Mouse (Mus musculus) heart, embryonic 10.5 days (tissue): ENCODE measurements at regions not wholly inside any gene's neighbourhood (a gene's known extent, or its start where the extent isn't known, plus 50 kb on each side); places are given as distances from the start of the nearest gene placed in this dataset.
A peak's percentile ranks its signal among the peaks of the same experiment; 100 is the strongest.

Experiments used
- DNase-seq: peaks from one replicate; pipeline ENCODE4 v3.0.0-alpha.2; 2017; ENCODE audit warnings: low spot score
- H3K27ac ChIP-seq: fragments of 300-500 bp; sonication (generic); 2 replicates; pipeline ENCODE4 v1.5.1; 2016; ENCODE audit warnings: mild to moderate bottlenecking
- H3K27me3 ChIP-seq: fragments of 300-500 bp; sonication (generic); 2 replicates; pipeline ENCODE4 v1.6.1; 2016; ENCODE audit warnings: mild to moderate bottlenecking; ENCODE audit not compliant: poor library complexity, insufficient read depth, severe bottlenecking
- H3K36me3 ChIP-seq: fragments of 300-500 bp; sonication (generic); 2 replicates; pipeline ENCODE4 v1.6.1; 2016; ENCODE audit warnings: mild to moderate bottlenecking, moderate library complexity
- H3K4me1 ChIP-seq: fragments of 300-500 bp; sonication (generic); 2 replicates; pipeline ENCODE4 v1.6.1; 2016; ENCODE audit warnings: mild to moderate bottlenecking
- H3K4me3 ChIP-seq: fragments of 300-500 bp; sonication (generic); 2 replicates; pipeline ENCODE4 v1.5.1; 2016; ENCODE audit warnings: mild to moderate bottlenecking, moderate library complexity
- H3K9me3 ChIP-seq: fragments of 300-500 bp; sonication (generic); 2 replicates; pipeline ENCODE4 v1.6.1; 2016; ENCODE audit warnings: mild to moderate bottlenecking, moderate library complexity
- WGBS: fragments of 180-500 bp; shearing (Covaris S2); methylation state at CpG from one replicate; pipeline ENCODE4 v1.1.7; 2016; 5-methylcytosine and 5-hydroxymethylcytosine counted together

GRCm38 (mm10) chr2:11383815-11384214, 170.1 kb downstream of the Pfkfb3 start:
- 60% methylated on average over 2 of the region's 2 CpGs for WGBS
- no peak for DNase-seq

GRCm38 (mm10) chr2:11377213-11377612, 176.7 kb downstream of the Pfkfb3 start:
- H3K36me3 ChIP-seq = no peaks in the 10 kb centered on the region

More at GRCm38 (mm10) chr2:11383815-11384214, 170.1 kb downstream of the Pfkfb3 start:
- no peaks in the 10 kb centered on the region for H3K36me3 ChIP-seq
- H3K27me3 ChIP-seq = no peaks in the 10 kb centered on the region
- no peak overlapping the region for H3K27ac ChIP-seq
- H3K9me3 ChIP-seq = no peaks in the 10 kb centered on the region
- no peaks in the 10 kb centered on the region for H3K4me1 ChIP-seq
- no peak overlapping the region for H3K4me3 ChIP-seq

GRCm38 (mm10) chr2:11375726-11376454, 178.0 kb downstream of the Pfkfb3 start:
- 70% methylated on average over 10 of the region's 10 CpGs for WGBS

More at GRCm38 (mm10) chr2:11377213-11377612, 176.7 kb downstream of the Pfkfb3 start:
- no peak for DNase-seq
- Histone ChIP-seq H3K9me3 (no peaks in the 10 kb centered on the region), H3K27ac (peak overlapping the region; percentile 36; the same call in 1 of the 2 replicates), H3K4me1 (0 out of 2 replicates have a peak, but pooled peaks cover 6% of the 10 kb centered on the region), H3K4me3 (no peak overlapping the region), H3K27me3 (no peaks in the 10 kb centered on the region)
- 51% methylated on average over 2 of the region's 2 CpGs for WGBS

GRCm38 (mm10) chr2:11375092-11375491, 178.8 kb downstream of the Pfkfb3 start:
- no peak for DNase-seq
- no peaks in the 10 kb centered on the region for H3K27me3 ChIP-seq
- H3K36me3 ChIP-seq = no peaks in the 10 kb centered on the region
- no peak overlapping the region for H3K27ac ChIP-seq
- no peaks in the 10 kb centered on the region for H3K9me3 ChIP-seq
- 0 out of 2 replicates have a peak, but pooled peaks cover 6% of the 10 kb centered on the region for H3K4me1 ChIP-seq
- no peak overlapping the region for H3K4me3 ChIP-seq
- 58% methylated on average over 6 of the region's 6 CpGs for WGBS

More at GRCm38 (mm10) chr2:11375726-11376454, 178.0 kb downstream of the Pfkfb3 start:
- Histone ChIP-seq H3K4me1 (0 out of 2 replicates have a peak, but pooled peaks cover 6% of the 10 kb centered on the region), H3K4me3 (no peak overlapping the region), H3K27ac (no peak overlapping the region), H3K9me3 (no peaks in the 10 kb centered on the region), H3K36me3 (no peaks in the 10 kb centered on the region), H3K27me3 (no peaks in the 10 kb centered on the region)
- DNase-seq = no peak

- H3K27ac ChIP-seq = no peak overlapping the region
- no peak overlapping the region for H3K4me3 ChIP-seq
- no peaks in the 10 kb centered on the region for H3K9me3 ChIP-seq
- no peak for DNase-seq
- no peaks in the 10 kb centered on the region for H3K4me1 ChIP-seq
- H3K36me3 ChIP-seq = no peaks in the 10 kb centered on the region
- H3K27me3 ChIP-seq = no peaks in the 10 kb centered on the region
These were observed 183.6 kb downstream of the Pfkfb3 start for GRCm38 (mm10) chr2:11370273-11370672.

- Histone ChIP-seq H3K9me3 (no peaks in the 10 kb centered on the region), H3K27me3 (no peaks in the 10 kb centered on the region), H3K36me3 (no peaks in the 10 kb centered on the region), H3K27ac (no peak overlapping the region), H3K4me1 (no peaks in the 10 kb centered on the region), H3K4me3 (no peak overlapping the region)
- DNase-seq = no peak
- WGBS = 53% methylated on average over 2 of the region's 2 CpGs
These were observed 186.6 kb downstream of the Pfkfb3 start for GRCm38 (mm10) chr2:11367319-11367718.

- WGBS = 83% methylated on average over 3 of the region's 3 CpGs
- Histone ChIP-seq H3K27me3 (no peaks in the 10 kb centered on the region), H3K9me3 (no peaks in the 10 kb centered on the region), H3K4me3 (no peak overlapping the region), H3K36me3 (no peaks in the 10 kb centered on the region), H3K4me1 (no peaks in the 10 kb centered on the region), H3K27ac (no peak overlapping the region)
- DNase-seq = no peak
These were observed 188.1 kb downstream of the Pfkfb3 start for GRCm38 (mm10) chr2:11365815-11366214.

GRCm38 (mm10) chr2:11365371-11365770, 188.5 kb downstream of the Pfkfb3 start:
- 76% methylated on average over 4 of the region's 4 CpGs for WGBS
- Histone ChIP-seq H3K4me1 (no peaks in the 10 kb centered on the region), H3K36me3 (no peaks in the 10 kb centered on the region), H3K4me3 (no peak overlapping the region), H3K27ac (no peak overlapping the region), H3K27me3 (no peaks in the 10 kb centered on the region), H3K9me3 (no peaks in the 10 kb centered on the region)
- DNase-seq = no peak

- Histone ChIP-seq H3K4me1 (no peaks in the 10 kb centered on the region), H3K36me3 (no peaks in the 10 kb centered on the region), H3K4me3 (no peak overlapping the region), H3K9me3 (no peaks in the 10 kb centered on the region), H3K27me3 (no peaks in the 10 kb centered on the region), H3K27ac (no peak overlapping the region)
- DNase-seq = no peak
- WGBS = 69% methylated on average over 2 of the region's 2 CpGs
These were observed 189.8 kb downstream of the Pfkfb3 start for GRCm38 (mm10) chr2:11364111-11364510.

GRCm38 (mm10) chr2:11363061-11363464, 190.8 kb downstream of the Pfkfb3 start:
- no peaks in the 10 kb centered on the region for H3K36me3 ChIP-seq
- H3K27me3 ChIP-seq = no peaks in the 10 kb centered on the region
- no peak overlapping the region for H3K4me3 ChIP-seq
- 81% methylated on average over 5 of the region's 5 CpGs for WGBS
- H3K27ac ChIP-seq = no peak overlapping the region
- no peaks in the 10 kb centered on the region for H3K4me1 ChIP-seq
- H3K9me3 ChIP-seq = no peaks in the 10 kb centered on the region
- no peak for DNase-seq

GRCm38 (mm10) chr2:11362205-11362994, 190.5 kb downstream of the Prkcq start:
- Histone ChIP-seq H3K9me3 (no peaks in the 10 kb centered on the region), H3K27ac (no peak overlapping the region), H3K27me3 (no peaks in the 10 kb centered on the region), H3K36me3 (no peaks in the 10 kb centered on the region), H3K4me3 (no peak overlapping the region), H3K4me1 (no peaks in the 10 kb centered on the region)
- WGBS = 79% methylated on average over 8 of the region's 8 CpGs
- no peak for DNase-seq

GRCm38 (mm10) chr2:11359280-11359679, 187.4 kb downstream of the Prkcq start:
- 81% methylated on average over 4 of the region's 4 CpGs for WGBS
- no peak for DNase-seq
- no peaks in the 10 kb centered on the region for H3K27me3 ChIP-seq
- H3K27ac ChIP-seq = no peak overlapping the region
- H3K9me3 ChIP-seq = no peaks in the 10 kb centered on the region
- no peaks in the 10 kb centered on the region for H3K36me3 ChIP-seq
- no peaks in the 10 kb centered on the region for H3K4me1 ChIP-seq
- no peak overlapping the region for H3K4me3 ChIP-seq

GRCm38 (mm10) chr2:11356714-11357113, 184.8 kb downstream of the Prkcq start:
- no peak overlapping the region for H3K27ac ChIP-seq
- H3K36me3 ChIP-seq = no peaks in the 10 kb centered on the region
- 72% methylated on average over 5 of the region's 5 CpGs for WGBS
- no peaks in the 10 kb centered on the region for H3K4me1 ChIP-seq
- no peaks in the 10 kb centered on the region for H3K9me3 ChIP-seq
- H3K27me3 ChIP-seq = no peaks in the 10 kb centered on the region
- no peak for DNase-seq
- no peak overlapping the region for H3K4me3 ChIP-seq
